Mouse (Mus musculus) adrenal gland, postnatal 25 days (tissue): ENCODE results near the gene Atcay. TPM values are rescaled to one million over a fixed set of nuclear protein-coding genes. Genes with fewer than 3 reads are reported as not detected.
"Not testable (repeated sequence)": the region's sequence is repeated elsewhere in the genome, so short reads cannot be mapped to it uniquely, and the experiment has no call there.

Experiments used
- DNase-seq: peaks from one replicate; pipeline ENCODE4 v3.0.0; 2021; ENCODE audit warnings: mixed read lengths
- total RNA-seq: library from RNA; stranded (reverse); gene quantifications from 2 replicates; pipeline ENCODE4 v1.2.3, GENCODE M21; 2021

The Atcay gene
- total RNA-seq, 1 experiment from 2014 or later: 2.8 TPM

DNA sequence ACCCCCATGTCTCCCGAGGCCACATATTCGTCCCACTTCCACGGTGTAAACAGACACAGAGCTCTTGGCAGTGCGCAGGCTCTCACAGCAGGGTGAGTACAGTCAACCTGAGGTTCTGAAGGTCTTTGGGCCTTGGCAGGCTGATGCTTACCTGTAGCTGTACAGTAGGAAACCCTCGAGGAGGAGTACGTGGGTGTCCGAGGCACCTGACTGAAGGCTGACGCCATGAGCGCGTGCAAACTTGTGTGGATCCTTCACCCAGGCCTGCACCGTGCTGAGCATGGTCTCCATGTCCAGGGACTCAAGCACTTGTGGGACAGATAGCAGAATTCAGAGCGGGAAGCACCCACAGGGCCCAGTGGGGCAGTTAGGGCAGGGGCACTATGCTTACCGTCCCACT is 30.5 kb downstream of the Atcay start:
- no peak for DNase-seq

DNA sequence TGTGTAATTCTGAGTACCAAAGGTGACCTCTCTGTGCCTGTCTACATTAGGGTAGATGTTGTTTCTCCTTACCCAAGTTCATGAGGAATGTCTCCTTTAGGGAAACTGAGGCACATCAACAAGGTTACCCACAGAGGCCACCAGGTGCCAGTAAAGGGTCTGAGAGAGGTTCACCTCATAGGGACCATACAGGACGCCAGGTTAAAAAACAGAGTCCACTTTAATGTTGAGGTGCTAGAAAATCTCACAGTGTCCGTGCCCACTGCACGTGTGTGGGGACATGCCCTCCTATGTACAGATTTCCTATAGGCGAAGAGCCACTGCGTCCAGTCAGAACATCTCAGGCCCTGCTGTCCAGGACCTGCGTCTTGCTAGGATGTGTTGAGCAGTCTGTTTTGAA is 31.6 kb downstream of the Atcay start:
- DNase-seq: no peak

DNA sequence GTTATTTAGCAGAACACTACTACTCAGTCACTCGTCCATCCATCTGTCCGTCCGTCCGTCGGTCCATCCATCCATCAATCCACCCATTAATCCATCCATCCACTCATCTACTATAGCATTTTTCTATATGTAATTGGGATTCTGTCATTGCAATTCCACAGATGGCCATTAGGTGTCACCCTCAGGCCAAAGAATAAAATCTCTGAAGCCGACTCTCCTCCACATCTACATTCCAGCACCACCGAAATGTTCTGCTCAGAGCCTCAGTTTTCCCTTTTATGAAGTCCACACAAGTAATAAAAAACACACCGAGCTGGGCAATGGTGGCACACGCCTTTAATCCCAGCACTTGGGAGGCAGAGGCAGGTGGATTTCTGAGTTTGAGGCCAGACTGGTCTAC is 32.4 kb downstream of the Atcay start:
- no peak for DNase-seq

DNA sequence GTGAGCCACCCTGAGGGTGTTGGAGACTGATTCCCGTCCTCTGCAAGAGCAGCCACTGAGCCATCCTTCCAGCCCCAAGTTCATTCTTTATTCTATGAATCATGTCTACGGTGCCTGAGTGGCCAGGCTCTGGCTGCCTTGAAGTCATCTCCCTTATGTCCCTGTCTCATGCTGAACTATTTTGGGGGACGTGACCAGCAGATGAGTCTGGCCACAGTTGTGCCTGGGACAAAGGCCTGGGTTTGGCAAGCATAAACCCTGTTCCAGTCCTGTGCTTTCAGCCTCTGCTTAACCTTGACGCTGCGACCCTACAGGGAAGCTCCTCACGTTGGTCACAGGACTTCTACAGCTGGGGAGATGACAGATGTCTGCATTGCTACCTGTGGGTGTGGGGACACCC is 33.3 kb downstream of the Atcay start:
- no peak for DNase-seq

DNA sequence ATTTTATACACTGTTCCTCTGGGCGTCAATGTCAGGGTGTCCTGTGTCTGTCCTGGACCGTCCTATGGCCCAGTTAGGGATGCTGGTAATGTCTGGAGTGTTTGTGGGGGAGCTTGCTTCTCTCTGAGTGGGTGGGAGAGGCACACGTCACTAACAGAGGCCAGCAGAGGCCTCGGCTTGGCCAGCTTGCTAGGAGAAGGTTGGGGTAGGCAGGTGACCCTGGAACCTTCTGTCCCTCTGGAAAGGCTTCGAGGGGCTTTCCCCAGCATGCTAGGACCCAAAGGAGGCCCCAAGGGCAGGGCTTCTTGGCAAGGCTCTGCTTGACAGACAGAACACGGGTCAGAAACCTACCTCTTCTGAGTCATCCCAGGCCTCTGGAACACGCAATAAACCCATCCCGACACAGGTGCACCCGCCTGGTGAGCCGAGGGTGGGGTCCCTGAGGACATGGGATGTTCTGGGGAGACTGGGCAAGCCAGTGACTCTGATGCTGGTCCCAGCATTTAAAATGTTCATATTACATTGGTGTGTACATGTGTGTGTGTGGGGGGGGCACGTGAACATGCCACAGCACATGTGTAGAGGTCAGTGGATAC is 34.1 kb downstream of the Atcay start:
- no peak for DNase-seq

DNA sequence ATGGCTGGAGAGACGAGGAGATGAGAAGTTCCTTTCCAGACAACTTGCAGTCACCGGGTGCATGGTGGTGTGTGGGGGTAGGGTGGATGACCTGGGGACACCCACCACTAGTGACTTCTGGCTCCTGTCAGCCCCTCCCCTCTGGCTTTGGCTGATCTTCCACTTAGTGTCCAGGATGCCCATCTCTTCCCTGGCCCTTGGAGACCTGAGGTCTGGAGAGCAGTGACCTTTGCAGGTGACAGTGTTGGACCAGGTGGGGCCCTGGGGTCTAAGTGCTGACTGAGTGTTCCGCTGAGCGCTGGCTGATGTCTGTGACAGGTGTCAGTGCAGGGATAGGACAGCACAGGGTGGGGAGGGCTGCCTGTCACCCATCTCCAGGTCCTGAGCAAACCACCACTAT is 35.3 kb downstream of the Atcay start:
- no peak for DNase-seq

DNA sequence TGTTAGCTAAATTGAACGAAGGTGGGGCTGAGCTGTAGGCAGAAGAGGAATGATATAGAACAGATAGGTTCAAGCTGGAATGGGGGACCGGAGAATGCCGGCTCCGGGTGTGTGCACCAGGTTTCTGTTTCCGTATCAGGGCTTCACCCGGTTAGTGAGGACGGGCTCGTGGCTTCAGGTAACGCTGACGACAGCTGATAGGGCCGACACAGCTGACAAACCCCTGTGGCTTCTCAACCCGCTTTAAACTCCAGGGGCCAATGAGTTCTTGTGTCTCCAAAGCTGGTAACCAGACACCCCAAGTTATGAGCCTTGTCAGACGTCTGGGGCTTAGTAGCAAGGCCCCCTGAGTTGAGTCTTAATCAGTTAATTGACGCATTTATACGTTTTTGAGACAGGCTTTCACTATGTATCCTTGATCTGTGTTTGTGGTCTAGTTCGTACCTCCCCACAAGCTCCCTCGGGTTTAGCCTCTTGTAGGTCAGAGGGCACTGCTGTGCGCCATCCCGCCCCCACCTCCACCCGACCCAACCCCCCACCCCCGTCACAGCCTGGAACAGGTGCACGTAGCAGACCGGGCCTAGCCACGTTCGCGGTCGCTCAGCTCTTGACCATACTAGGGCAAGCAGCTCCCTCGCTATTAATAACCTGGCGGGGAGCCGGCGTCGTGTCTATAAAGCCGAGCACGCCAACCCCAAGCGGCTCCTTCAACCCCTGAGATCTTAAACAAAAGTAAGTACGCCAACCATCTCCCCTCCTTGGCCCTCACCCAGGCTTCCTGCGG is 36.5 kb downstream of the Atcay start:
- no peak for DNase-seq

DNA sequence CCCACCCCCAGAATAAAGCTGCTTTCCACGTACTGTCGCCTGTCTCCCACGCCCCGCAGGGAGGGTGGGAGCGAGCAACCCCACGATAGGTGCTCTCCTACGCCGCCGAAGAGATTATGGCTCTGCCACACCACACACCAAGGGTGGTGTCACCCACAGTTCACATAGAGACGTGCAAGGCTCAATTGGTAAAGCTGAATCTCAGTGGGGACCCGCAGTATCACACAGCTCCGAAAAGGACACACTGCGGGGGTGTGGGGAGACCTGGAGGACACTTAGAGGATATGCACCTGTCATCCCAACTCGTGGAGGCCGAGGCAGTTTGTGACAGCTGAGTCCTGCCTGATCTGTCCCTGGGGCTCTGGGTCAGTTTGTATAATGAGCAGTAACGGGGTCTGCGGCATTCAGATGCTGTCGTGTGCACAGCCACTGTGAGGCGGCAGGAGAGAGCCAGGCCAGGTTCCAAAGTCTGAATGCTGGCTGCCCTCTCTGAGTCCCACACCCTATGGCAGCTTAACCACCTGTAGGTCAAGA is 37.6 kb downstream of the Atcay start:
- DNase-seq: no peak

DNA sequence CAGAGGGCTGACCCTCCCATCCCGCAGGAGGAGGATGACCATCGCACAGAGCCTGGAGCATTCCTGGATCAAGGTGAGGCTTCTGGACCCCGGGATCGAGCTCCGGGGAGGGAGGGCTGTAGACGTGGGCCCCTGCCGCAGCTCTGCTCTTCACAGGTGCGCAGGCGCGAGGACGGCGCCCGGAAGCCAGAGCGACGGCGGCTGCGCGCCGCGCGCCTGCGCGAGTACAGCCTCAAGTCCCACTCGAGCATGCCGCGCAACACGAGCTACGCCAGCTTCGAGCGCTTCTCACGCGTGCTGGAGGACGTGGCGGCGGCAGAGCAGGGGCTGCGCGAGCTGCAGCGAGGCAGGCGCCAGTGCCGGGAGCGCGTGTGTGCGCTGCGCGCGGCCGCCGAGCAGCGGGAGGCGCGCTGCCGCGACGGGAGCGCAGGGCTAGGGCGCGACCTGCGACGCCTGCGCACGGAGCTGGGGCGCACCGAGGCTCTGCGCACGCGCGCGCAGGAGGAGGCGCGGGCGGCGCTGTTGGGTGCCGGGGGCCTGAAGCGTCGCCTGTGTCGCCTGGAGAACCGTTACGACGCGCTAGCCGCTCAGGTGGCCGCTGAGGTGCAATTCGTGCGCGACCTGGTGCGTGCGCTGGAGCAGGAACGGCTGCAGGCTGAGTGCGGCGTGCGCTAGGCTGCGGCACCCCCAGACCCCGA is 38.2 kb downstream of the Atcay start:
- DNase-seq: peak; percentile 83

DNA sequence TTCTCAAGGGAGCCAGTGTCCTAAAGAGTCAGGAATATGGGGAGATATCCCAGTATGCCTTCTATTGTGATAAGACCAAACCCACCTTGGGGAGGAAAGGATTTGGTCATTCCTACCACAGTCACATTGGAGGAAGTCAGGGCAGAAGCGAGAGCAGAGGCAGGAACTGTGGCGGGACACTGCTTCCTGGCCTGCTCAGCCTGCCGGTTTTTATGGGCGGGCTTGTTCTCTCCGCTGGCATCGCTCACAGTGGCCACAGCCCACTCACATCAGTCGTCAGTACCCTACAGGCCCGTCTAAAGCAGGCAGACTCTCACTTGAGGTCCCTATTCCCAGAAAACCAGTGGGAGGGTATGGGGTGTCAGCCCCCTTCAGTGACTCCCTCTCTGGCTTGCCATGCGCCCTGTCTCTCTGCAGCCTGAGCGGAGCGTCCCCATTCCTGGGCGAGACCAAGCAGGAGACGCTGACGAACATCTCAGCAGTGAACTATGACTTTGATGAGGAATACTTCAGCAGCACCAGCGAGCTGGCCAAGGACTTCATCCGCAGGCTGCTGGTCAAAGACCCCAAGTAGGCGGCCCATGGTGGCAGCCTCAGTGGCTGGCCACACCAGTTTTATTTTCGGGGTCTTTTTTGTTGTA is 39.2 kb downstream of the Atcay start:
- no peak for DNase-seq

DNA sequence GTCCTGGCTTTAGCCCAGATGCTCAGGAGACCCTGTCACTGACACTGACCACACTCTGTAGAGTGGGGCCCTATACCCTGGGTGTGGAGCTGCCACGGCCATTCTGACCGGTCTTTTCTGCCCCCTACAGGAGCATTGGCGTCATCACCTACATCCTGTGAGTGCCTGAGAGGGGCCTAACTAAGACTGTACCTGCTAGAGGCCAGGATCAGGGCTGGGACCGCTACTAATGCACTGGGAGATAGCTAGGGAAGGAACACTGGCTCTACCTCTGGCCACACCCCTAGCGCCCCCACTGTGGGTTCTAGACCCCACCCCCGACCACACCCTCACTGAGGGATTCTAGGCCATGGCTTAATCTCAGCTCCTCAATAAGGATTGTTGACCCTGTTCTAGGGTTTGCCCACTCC is 39.7 kb downstream of the Atcay start:
- no peak for DNase-seq

DNA sequence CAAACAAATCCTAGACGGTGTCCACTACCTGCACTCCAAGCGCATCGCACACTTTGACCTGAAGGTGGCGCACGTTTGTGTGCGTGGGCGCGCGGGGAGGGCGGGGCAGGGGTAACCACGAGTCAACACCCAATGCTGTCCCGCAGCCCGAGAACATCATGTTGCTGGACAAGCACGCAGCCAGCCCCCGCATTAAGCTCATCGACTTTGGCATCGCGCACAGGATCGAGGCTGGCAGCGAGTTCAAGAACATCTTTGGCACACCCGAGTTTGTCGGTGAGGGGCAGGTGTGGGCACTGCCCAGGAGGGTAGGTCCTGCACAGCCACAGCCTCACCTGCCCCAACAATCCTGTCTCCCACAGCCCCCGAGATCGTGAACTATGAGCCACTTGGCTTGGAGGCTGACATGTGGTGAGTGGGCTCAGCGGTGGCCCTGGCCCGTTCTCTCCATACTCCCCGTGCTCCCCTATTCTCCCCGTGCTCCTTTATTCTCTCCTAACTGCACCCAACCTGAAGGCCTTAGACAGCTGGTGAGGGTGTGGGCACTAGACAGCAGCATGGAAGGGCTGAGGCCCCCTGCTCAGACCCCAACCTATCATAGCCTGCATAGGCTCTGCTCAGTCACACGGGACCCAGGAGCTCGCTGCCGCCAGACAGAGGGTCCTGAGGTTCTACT is 40.3 kb downstream of the Atcay start:
- no peak for DNase-seq

DNA sequence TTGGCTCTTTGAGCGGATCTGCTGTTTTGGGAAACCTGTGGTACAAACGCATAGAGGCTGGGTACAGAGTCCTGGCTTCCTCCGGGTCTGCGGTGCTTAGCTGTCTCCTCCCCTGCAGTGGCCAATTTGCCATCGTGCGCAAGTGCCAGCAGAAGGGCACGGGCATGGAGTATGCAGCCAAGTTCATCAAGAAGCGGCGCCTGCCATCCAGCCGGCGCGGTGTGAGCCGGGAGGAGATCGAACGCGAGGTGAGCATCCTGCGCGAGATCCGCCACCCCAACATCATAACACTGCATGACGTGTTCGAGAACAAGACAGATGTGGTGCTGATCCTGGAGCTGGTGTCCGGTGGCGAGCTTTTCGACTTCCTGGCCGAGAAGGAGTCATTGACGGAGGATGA is 40.8 kb downstream of the Atcay start:
- no peak for DNase-seq

DNA sequence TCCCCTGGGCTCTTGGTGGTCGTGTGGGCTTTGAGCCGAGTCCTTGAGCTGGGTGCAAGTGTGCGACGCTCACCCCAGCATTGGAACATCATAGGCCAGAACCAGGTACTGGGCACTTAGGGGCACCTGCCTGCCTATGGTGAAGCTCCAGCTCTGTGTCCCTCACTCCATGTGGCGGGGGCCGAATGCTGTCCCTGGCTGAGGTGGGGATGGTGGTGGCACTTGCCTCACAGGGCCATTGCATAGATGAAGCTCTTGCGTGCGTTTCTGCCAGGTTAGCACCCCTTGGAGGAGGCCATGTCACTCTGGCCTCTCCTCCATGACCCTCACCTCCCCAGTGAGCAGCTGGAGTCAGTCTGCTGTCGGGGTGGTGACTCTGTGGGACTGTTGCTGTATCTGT is 43.5 kb downstream of the Atcay start:
- no peak for DNase-seq

DNA sequence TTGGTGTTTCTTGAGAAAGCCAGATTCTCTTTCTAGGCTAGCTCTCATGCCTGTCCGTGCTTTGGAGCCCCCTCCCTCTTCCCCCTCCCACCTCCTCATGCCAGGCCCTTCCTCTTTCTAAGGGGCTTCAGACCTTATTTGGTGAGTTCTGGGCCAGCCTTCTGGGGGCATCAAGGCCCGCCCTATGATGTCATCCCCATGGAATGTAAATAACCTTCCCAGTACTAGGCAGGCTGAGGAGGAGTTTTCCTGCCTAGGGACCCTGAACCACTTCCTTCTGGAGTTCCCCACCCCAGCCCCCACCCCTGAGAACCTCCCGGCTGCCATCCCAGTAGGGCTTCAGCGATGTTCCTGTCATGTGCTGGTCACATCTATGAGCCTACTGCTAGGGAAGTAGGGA is 45.9 kb downstream of the Atcay start:
- no peak for DNase-seq

DNA sequence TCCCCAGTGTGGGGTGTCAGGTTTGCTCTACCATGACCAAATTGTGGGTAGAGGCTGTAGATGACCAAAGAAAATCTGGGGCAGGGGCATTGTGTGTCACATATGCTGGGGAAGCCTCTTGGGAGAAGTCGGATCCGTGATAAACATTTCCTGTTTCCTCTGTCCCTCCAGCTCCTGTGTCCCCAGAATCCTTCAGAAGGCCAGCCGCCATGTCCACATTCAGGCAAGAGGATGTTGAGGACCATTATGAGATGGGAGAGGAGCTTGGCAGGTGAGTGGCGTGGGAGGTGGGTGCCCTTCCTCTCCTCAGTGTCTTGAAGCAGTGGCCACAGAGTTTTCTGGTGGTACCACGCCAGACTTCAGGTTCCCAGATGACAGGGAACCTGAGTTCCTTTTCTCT is 46.8 kb downstream of the Atcay start, which contains the start of gene 4930442H23Rik:
TSS of gene 4930442H23Rik (minus strand) at position 45 of the 400 bp plus-strand sequence.
- no peak for DNase-seq

DNA sequence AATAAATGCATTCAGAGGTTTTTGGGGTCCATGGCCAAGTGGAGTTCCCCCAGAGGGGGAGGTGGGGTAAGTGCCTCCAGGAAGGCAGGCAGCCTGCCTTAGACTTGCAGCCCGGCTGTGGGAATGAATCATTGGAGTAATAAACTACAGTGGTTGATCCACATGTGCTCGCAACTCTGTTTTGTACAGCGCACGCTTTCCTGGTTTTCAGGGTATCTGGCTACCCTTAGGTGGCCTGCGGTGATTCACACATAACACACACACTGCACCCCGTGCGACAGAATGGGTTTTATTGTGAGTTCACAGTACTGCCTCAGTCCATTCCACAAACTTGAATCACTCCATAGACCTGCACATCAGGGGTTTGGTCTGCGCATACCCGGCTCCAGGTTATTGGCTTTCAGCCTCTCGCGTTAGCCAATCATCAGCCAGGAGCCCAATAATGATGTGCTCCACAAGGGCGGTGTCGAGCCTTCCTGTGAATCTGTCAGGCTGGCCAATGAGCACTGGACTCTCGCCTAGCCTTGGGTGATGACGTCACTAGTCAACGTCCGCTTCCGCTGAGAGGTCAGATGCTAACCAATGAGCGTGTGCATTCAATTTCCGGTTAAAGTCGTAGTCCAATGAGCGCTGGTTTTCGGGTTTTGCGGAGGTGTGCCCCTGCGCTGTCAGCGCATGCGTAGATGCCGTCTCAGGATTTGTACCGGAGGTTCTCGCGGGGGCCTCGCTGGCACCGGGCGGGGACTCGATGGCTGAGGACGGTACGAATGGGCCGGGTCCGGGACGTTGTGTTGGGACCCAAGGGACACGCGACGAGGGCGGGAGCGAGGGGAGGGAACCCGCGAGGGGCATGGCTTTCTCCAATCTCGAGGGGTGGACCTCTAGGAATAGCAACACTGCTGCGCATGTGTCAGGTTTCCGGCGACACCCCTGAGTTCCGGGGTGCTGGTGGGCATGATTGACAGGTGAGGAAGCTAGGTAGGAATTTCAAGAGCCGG is 48.0 kb downstream of the Atcay start, which contains the start of gene Dapk3:
TSS of gene Dapk3 (plus strand) at position 670 of the 998 bp plus-strand sequence.
- DNase-seq: peak; percentile 91

DNA sequence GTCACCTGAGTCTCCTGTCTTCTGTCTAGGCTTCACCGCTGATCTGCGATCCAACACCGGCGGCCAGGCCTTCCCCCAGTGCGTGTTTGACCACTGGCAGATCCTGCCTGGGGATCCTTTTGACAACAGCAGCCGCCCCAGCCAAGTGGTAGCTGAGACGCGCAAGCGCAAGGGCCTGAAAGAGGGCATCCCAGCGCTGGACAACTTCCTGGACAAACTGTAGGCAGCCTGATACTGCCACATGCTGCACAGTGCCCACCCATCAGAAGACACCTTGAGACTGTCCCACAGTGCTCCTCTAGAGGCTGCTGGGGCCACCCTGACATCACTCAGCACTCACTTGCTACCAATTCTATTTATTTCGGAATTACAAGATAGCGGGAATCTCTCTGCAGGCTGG is 48.8 kb downstream of the Atcay start:
- not testable (repeated sequence) for DNase-seq

DNA sequence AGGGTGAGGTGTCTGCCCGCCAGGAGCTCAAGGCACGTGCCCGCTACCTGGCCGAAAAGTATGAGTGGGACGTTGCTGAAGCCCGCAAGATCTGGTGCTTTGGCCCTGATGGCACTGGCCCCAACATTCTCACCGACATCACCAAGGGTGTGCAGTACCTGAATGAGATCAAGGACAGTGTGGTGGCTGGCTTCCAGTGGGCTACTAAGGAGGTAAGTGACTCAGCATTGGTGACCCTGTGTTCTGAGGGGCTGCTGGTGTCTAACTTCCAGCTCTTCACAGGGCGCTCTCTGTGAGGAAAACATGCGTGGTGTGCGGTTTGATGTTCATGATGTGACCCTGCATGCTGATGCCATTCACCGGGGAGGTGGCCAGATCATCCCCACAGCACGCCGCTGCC is 49.7 kb downstream of the Atcay start:
- DNase-seq: no peak

DNA sequence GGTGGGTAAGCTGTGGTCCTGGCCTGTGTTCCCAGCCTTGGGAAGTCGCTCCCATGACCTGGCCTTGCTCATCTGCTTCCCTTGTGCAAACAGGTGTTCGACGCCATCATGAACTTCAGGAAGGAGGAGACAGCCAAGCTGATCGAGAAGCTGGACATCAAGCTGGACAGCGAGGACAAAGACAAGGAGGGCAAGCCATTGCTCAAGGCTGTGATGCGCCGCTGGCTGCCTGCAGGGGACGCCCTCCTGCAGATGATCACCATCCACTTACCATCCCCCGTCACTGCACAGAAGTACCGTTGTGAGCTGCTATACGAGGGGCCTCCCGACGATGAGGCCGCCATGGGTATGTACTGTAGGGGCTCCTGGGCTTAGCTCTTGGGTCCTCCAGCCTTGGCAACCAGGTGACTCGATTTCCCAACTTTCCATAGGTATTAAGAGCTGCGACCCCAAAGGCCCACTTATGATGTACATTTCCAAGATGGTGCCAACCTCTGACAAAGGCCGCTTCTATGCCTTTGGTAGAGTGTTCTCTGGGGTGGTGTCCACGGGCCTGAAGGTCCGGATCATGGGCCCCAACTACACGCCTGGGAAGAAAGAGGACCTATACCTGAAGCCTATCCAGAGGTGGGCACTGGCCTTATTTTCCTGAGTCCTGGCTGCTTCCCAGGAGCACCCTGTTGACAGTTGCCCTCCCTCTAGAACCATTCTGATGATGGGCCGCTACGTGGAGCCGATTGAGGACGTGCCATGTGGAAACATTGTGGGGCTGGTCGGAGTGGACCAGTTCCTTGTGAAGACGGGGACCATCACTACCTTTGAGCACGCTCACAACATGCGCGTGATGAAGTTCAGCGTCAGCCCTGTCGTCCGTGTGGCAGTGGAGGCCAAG is 50.9 kb downstream of the Atcay start:
- DNase-seq: no peak
